Mouse (Mus musculus) liver, embryonic 14.5 days (tissue): ENCODE measurements around the gene Rdh12. TPM values are rescaled to one million over a fixed set of nuclear protein-coding genes. Genes with fewer than 3 reads are reported as not detected.
"Not testable (repeated sequence)": the region's sequence is repeated elsewhere in the genome, so short reads cannot be mapped to it uniquely, and the experiment has no call there.

Experiments used
- ATAC-seq: fragments of 200-750 bp; cut with Nextera tagmentation; 2 replicates; pipeline ENCODE4 v1.8.0; 2017; ENCODE audit warnings: moderate number of reproducible peaks, mild to moderate bottlenecking, moderate library complexity; ENCODE audit not compliant: insufficient read depth
- DNase-seq, 3 experiments: peaks; one replicate each; pipeline ENCODE4 v3.0.0-alpha.2; 2012 to 2013; ENCODE audit warnings: low read depth in 3 of 3, low spot score in 3 of 3
- H3K27ac ChIP-seq: fragments of 300-500 bp; sonication (generic); 2 replicates; pipeline ENCODE4 v1.5.1; 2014; ENCODE audit warnings: moderate library complexity, mild to moderate bottlenecking, control low read depth, inconsistent platforms
- H3K27me3 ChIP-seq: fragments of 300-500 bp; sonication (generic); 2 replicates; pipeline ENCODE4 v1.6.1; 2014; ENCODE audit warnings: mild to moderate bottlenecking, low read length, moderate library complexity; ENCODE audit not compliant: control insufficient read depth, insufficient read depth
- H3K36me3 ChIP-seq: fragments of 300-500 bp; sonication (generic); replicated peaks from 2 replicates; pipeline ENCODE4 v1.6.1; 2014; ENCODE audit warnings: low read depth; ENCODE audit not compliant: control insufficient read depth, insufficient read depth
- H3K4me1 ChIP-seq, 2 experiments: fragments of 200-500 bp in 1 of 2; fragments of 300-500 bp in 1 of 2; sonication (generic) in 1 of 2; replicated peaks; 2 replicates each; pipeline ENCODE4 v1.6.1; 2012 to 2014; ENCODE audit warnings: antibody characterized with exemption in 1 of 2, inconsistent platforms in 1 of 2, low read length in 1 of 2; ENCODE audit not compliant: control insufficient read depth in 2 of 2, insufficient read depth in 2 of 2
- H3K4me2 ChIP-seq: fragments of 300-500 bp; sonication (generic); 2 replicates; pipeline ENCODE4 v1.6.1; 2014; ENCODE audit warnings: low read depth, mild to moderate bottlenecking, control low read depth, moderate library complexity
- H3K4me3 ChIP-seq, 2 experiments: fragments of 200-500 bp in 1 of 2; fragments of 300-500 bp in 1 of 2; sonication (generic) in 1 of 2; 2 replicates each; pipeline ENCODE4 v1.5.1; 2012 to 2014; ENCODE audit warnings: low read depth in 2 of 2, low read length in 2 of 2, mild to moderate bottlenecking in 2 of 2, control low read depth in 1 of 2, inconsistent platforms in 1 of 2, moderate library complexity in 1 of 2; ENCODE audit not compliant: insufficient read depth in 1 of 2
- H3K9ac ChIP-seq: fragments of 300-500 bp; sonication (generic); replicated peaks from 2 replicates; pipeline ENCODE4 v1.6.1; 2014; ENCODE audit warnings: mild to moderate bottlenecking, control low read depth, moderate library complexity
- H3K9me3 ChIP-seq: fragments of 300-500 bp; sonication (generic); 2 replicates; pipeline ENCODE4 v1.6.1; 2016; ENCODE audit warnings: low read length, mixed read lengths; ENCODE audit not compliant: control insufficient read depth
- CTCF ChIP-seq: IDR thresholded peaks from 2 replicates; pipeline ENCODE4 v1.5.1; 2016; ENCODE audit warnings: antibody characterized with exemption, low read depth, control low read depth
- EP300 ChIP-seq: IDR thresholded peaks from 2 replicates; pipeline ENCODE4 v1.6.1; 2016; ENCODE audit warnings: antibody characterized with exemption, low read depth
- WGBS: fragments of 180-500 bp; shearing (Covaris S2); extraction: QIAGEN DNeasy Blood & Tissue Kit; methylation state at CpG from one replicate; pipeline ENCODE4 v1.1.7; 2014; ENCODE audit not compliant: insufficient replicate concordance; 5-methylcytosine and 5-hydroxymethylcytosine counted together
- polyA plus RNA-seq, 2 experiments: library from polyadenylated mRNA; depleted of rRNA in 1 of 2; stranded (reverse) in 1 of 2; unstranded in 1 of 2; fragments of >200 nt; fragmentation: Nextera tagmentation in 1 of 2; extraction: Ambion mirVana in 1 of 2; gene quantifications; 2 replicates each; pipeline versions ENCODE4 v1.2.1 to v1.2.3; 2012 to 2014

The Rdh12 gene
- polyA plus RNA-seq, 2 experiments: 0.31 to 0.37 TPM

DNA sequence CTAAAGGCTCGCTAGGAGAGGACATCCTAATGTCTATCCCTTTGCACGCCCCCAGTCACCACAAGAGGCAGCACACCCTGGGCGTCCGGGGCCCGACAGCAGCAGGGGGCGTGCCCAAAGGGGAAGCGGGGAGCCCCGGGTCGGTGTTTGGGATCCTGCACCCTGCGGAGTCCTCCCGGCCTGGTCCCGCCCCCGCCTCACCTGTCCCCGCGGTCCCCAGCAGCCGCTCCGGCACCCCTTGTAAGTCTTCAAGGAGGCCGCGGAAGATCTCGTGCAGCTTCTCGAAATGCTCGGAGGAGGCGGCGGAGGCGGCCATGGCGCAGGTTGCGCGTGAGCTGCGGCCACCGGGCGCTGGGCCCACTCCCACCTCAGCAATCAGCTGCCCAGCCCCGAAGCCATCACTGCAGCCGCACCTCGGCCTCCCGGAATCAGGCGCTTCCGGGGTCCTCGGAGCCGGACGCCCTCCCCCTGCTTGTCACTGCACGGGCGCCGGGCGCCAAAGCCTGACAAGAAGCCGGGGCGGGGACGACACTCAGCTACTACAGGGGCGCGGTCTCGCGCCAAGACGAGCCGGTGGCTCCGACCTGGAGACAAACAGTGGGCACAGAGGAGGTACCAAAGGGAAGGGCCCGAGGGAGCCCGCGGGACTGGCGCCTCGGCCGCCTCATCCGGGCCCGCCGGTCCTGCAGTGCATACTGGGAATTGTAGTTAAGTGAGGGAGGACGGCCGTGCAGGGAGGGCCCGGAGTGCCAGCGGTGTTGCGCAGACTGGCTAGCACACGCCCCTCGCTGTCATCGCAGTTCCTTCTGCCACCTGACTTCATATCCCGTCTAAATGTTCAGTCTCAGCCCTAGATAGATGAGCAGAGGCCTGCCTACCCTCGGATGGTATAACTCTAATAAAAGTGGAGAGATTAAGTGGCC lies 36.4 kb upstream of the Rdh12 start, which contains the start of gene Vti1b:
Gene Vti1b, minus strand, starts transcription at position 649 of the 923 bp plus-strand sequence.
- DNase-seq (peak; percentile 77 to 83 (median 79)), ATAC-seq (peak; percentile 96)
- peak within 1 kb of the TSS; percentile 86 to 89 for H3K4me3 ChIP-seq
- H3K27ac ChIP-seq: peak within 1 kb of the TSS; percentile 63
- under 1% methylated on average over 72 of the region's 73 CpGs for WGBS
- H3K4me2 ChIP-seq: peak within 1 kb of the TSS; percentile 76
- peaks cover 4% of the 10 kb centered on the region; the same call in 1 of the 2 replicates for H3K36me3 ChIP-seq
- no peaks in the 10 kb centered on the region for H3K9me3 ChIP-seq
- peak within 1 kb of the TSS; percentile 75 for H3K9ac ChIP-seq
- H3K4me1 ChIP-seq: peaks cover 9 to 14% of the 10 kb centered on the region in 2 experiments
- H3K27me3 ChIP-seq: no peaks in the 10 kb centered on the region
- peak; percentile 83 for TF ChIP-seq CTCF
- TF ChIP-seq EP300: 0 out of 2 replicates have a peak, but pooled peaks have one; percentile 24

DNA sequence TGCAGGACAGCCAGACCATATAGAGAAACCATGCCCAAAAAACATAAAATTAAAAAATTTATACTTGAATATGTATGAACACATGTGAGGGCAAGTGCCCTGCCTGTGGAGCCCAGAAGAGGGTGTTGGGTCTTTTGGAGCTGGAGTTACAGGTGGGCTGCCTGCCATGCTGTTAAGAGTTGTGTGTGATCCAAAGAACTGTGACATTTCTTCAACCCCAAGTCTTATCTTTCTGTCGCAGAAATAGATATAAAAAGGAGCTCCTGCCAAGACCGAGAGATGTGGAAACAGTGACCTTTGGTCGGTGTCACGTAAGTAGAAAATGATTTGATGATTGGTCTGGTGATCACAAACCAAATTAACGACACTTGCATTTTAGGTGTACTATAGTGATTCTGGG lies 35.0 kb upstream of the Rdh12 start:
- peaks cover 9 to 14% of the 10 kb centered on the region in 2 experiments for H3K4me1 ChIP-seq
- DNase-seq (peak; percentile 45 to 57 (median 53)), ATAC-seq (no peak)
- no peaks in the 10 kb centered on the region for H3K9me3 ChIP-seq
- peak overlapping the region; percentile 44 for H3K27ac ChIP-seq
- no peaks in the 10 kb centered on the region for H3K27me3 ChIP-seq
- WGBS: 23% methylated on average over 5 of the region's 5 CpGs
- peaks cover 4% of the 10 kb centered on the region for H3K36me3 ChIP-seq
- no peak overlapping the region for H3K9ac ChIP-seq
- H3K4me3 ChIP-seq: no peak overlapping the region
- TF ChIP-seq CTCF: no peak
- peak; percentile 55; the same call in 1 of the 2 replicates for TF ChIP-seq EP300
- peak overlapping the region; percentile 42 for H3K4me2 ChIP-seq

DNA sequence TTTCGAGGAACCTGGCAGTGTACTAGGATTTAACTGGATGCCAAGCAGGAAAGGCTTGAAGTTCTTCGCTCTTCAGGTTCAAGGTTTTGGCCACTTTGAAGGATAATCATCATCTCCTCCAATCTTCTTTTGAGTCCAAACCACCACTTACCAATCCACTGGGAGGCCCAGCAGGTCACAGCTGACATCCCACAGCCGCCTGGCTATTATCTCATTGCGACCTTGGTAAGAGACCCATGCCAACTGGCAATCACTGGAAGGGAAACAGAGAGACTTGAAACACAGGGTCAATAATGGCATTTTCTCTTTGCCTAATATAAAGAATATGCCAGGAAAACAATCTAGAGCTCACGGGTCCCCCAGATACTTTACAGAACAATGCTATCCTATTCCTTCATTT lies 32.7 kb upstream of the Rdh12 start:
- no peaks in the 10 kb centered on the region for H3K9me3 ChIP-seq
- no peak for ATAC-seq

DNA sequence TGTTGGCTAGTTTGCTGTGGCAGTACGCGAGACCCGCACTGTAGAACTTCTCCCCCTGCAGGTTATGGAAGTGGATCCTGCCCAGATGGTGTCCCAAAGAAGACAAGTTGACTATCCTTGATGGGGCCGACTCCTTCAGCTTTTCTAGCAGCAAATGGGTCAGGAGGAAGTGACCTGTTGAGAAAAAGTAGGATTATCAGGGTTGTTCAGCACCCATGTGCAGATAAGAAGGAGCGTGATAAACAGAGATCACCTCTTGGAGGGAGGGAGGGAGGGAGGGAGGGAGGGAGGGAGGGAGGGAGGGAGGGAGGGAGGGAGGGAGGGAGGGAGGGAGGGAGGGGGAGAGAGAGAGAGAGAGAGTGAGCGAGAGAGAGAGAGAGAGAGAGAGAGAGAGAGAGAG lies 23.6 kb upstream of the Rdh12 start:
- not testable (repeated sequence) for ATAC-seq
- peaks cover 43% of the 10 kb centered on the region for H3K36me3 ChIP-seq
- WGBS: 69% methylated on average over 6 of the region's 6 CpGs

More for the DNA sequence above, 32.7 kb upstream of the Rdh12 start:
- peaks cover 9 to 14% of the 10 kb centered on the region in 2 experiments for H3K4me1 ChIP-seq
- H3K4me2 ChIP-seq: no peak overlapping the region
- TF ChIP-seq CTCF: no peak
- DNase-seq: no peak
- WGBS: 78% methylated on average over 5 of the region's 5 CpGs
- no peak overlapping the region for H3K9ac ChIP-seq
- H3K36me3 ChIP-seq: peaks cover 4% of the 10 kb centered on the region
- H3K27ac ChIP-seq: no peak overlapping the region
- no peak overlapping the region for H3K4me3 ChIP-seq
- H3K27me3 ChIP-seq: no peaks in the 10 kb centered on the region

DNA sequence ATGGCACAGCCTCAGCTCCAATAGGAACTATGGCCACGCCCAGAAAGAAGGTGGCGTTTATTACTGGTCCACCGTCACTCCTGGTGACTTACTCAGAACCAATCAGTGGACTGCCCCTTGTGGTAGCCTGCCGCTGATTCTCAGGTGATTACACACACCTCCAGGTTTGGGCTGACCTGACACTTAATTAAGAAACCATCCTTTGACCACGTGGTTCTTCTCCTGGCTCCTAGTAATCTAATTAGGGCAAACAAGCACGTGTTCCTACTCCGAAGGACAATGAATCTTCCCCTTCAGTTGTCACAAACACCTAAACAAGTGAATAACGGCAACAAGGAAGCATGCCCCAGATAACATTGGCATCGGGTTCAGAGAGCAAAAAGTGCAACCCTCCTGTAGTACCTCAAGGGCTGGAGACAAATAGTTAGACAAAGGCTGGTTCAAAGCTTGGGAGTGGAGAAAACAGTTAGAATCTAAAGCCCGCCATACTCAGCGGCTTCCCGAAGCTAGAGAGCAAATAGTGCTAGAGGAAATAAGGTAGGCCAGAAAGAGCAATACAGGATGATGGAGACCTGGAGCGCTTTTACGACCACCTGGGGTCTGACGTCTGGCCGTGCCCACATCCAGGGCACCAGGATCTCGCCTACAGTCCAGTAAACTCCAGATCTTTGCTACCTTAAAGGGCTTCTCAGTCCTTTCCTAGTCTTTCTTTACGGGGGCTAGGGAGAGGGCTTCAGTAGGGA lies 17.6 kb upstream of the Rdh12 start:
- H3K4me2 ChIP-seq: peak overlapping the region; percentile 98
- 0% methylated on average over 18 of the region's 18 CpGs for WGBS

More for the DNA sequence above, 23.6 kb upstream of the Rdh12 start:
- H3K27ac ChIP-seq, H3K9ac ChIP-seq, H3K4me3 ChIP-seq, H3K4me1 ChIP-seq, H3K4me2 ChIP-seq, H3K9me3 ChIP-seq, DNase-seq, H3K27me3 ChIP-seq: not testable (repeated sequence)

More for the DNA sequence above, 17.6 kb upstream of the Rdh12 start:
- Histone ChIP-seq H3K4me3 (peak overlapping the region; percentile 83 to 86), H3K9me3 (no peaks in the 10 kb centered on the region), H3K27ac (peak overlapping the region; percentile 77), H3K4me1 (peaks cover 7 to 14% of the 10 kb centered on the region in 2 experiments), H3K9ac (peak overlapping the region; percentile 79), H3K27me3 (no peaks in the 10 kb centered on the region), H3K36me3 (peaks cover 18% of the 10 kb centered on the region)
- DNase-seq: peak; percentile 84 to 87 (median 84)
- peak; percentile 97 for ATAC-seq
- TF ChIP-seq CTCF (peak; percentile 51), EP300 (no peak)
